Mouse (Mus musculus) hindbrain, embryonic 10.5 days (tissue): ENCODE results near the gene Rasal2. TPM values are rescaled to one million over a fixed set of nuclear protein-coding genes. Genes with fewer than 3 reads are reported as not detected.
"Not testable (repeated sequence)": the region's sequence is repeated elsewhere in the genome, so short reads cannot be mapped to it uniquely, and the experiment has no call there.

ENCODE experiments used
- DNase-seq: peaks from one replicate; pipeline ENCODE4 v3.0.0-alpha.2; 2017; ENCODE audit warnings: low spot score
- H3K27ac ChIP-seq: fragments of 300-500 bp; sonication (generic); 2 replicates; pipeline ENCODE4 v1.5.1; 2016; ENCODE audit warnings: mild to moderate bottlenecking, moderate library complexity
- H3K27me3 ChIP-seq: fragments of 300-500 bp; sonication (generic); 2 replicates; pipeline ENCODE4 v1.6.1; 2016; ENCODE audit warnings: mild to moderate bottlenecking; ENCODE audit not compliant: poor library complexity, insufficient read depth, severe bottlenecking
- H3K36me3 ChIP-seq: fragments of 300-500 bp; sonication (generic); 2 replicates; pipeline ENCODE4 v1.6.1; 2016; ENCODE audit warnings: mild to moderate bottlenecking, moderate library complexity
- H3K4me1 ChIP-seq: fragments of 300-500 bp; sonication (generic); replicated peaks from 2 replicates; pipeline ENCODE4 v1.6.1; 2016; ENCODE audit warnings: mild to moderate bottlenecking
- H3K4me3 ChIP-seq: fragments of 300-500 bp; sonication (generic); 2 replicates; pipeline ENCODE4 v1.5.1; 2016; ENCODE audit warnings: mild to moderate bottlenecking, moderate library complexity
- H3K9me3 ChIP-seq: fragments of 300-500 bp; sonication (generic); 2 replicates; pipeline ENCODE4 v1.6.1; 2016; ENCODE audit warnings: mild to moderate bottlenecking, moderate library complexity
- WGBS: fragments of 180-500 bp; shearing (Covaris S2); methylation state at CpG from one replicate; pipeline ENCODE4 v1.1.7; 2016; 5-methylcytosine and 5-hydroxymethylcytosine counted together
- polyA plus RNA-seq: library from polyadenylated mRNA; unstranded; fragments of >200 nt; fragmentation: Nextera tagmentation; extraction: Ambion mirVana; gene quantifications from 2 replicates; pipeline ENCODE4 v1.2.1, GENCODE M21; 2016

The Rasal2 gene
- polyA plus RNA-seq, 1 experiment from 2014 or later = 18.5 TPM

DNA sequence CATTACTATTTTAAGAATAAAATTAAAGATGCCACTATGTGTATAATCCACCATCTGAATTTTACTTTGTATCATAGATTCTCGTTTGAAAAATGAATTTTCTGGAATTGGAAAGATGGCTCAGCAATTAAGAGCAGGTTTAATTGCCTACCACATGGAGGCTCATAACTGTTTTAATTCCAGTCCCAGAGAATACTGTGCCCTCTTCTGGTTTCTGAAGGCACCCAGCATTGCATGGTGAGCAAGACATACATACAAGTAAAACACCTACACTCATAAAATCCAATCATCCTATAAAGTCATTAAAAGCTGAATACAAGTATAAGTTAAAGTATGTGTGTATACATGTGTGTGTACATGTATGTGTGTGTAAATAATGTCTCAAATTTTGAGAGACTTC, 165.6 kb downstream of the Rasal2 start:
- H3K27ac ChIP-seq = no peak overlapping the region
- WGBS = 85% methylated on average over 1 of the region's 1 CpGs
- no peaks in the 10 kb centered on the region for H3K9me3 ChIP-seq
- peaks cover 19% of the 10 kb centered on the region for H3K4me1 ChIP-seq
- no peaks in the 10 kb centered on the region for H3K36me3 ChIP-seq
- no peak for DNase-seq
- H3K4me3 ChIP-seq = no peak overlapping the region
- no peaks in the 10 kb centered on the region for H3K27me3 ChIP-seq

GRCm38 (mm10) chr1:157244453-157244790, 168.0 kb downstream of the Rasal2 start:
- DNase-seq = peak; percentile 31
- H3K4me3 ChIP-seq = peak overlapping the region; percentile 43
- WGBS = 36% methylated on average over 5 of the region's 5 CpGs
- H3K4me1 ChIP-seq = peaks cover 19% of the 10 kb centered on the region
- peak overlapping the region; percentile 89 for H3K27ac ChIP-seq
- no peaks in the 10 kb centered on the region for H3K27me3 ChIP-seq
- no peaks in the 10 kb centered on the region for H3K9me3 ChIP-seq
- H3K36me3 ChIP-seq = no peaks in the 10 kb centered on the region

GRCm38 (mm10) chr1:157243576-157244452, 168.6 kb downstream of the Rasal2 start:
- H3K27me3 ChIP-seq = no peaks in the 10 kb centered on the region
- WGBS = 40% methylated on average over 7 of the region's 7 CpGs
- peak overlapping the region; percentile 43 for H3K4me3 ChIP-seq
- no peaks in the 10 kb centered on the region for H3K9me3 ChIP-seq
- no peaks in the 10 kb centered on the region for H3K36me3 ChIP-seq
- H3K27ac ChIP-seq = peak overlapping the region; percentile 89
- peaks cover 19% of the 10 kb centered on the region for H3K4me1 ChIP-seq
- no peak for DNase-seq

DNA sequence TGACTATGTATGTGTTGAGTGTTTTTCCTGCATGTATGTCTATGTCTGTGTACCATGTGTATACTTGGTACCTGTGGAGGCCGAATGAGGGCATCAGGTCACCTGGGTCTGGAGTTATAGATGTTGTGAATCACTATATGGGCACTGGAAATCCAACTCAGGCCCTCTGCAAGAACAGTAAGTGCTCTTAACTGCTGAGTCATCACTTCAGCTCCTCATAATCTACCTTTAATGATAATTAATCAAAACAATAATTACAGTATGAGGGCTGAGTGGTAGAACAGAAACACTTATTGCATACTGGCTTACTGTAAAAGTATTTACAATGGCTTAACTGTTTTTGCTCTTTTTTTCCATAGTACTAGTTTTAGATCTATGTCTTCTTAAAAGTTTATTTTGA, 172.7 kb downstream of the Rasal2 start:
- H3K4me3 ChIP-seq = no peak overlapping the region
- no peak for DNase-seq
- 94% methylated on average over 1 of the region's 1 CpGs for WGBS
- no peaks in the 10 kb centered on the region for H3K9me3 ChIP-seq
- H3K4me1 ChIP-seq = peaks cover 18% of the 10 kb centered on the region
- H3K27ac ChIP-seq = no peak overlapping the region
- no peaks in the 10 kb centered on the region for H3K36me3 ChIP-seq
- H3K27me3 ChIP-seq = no peaks in the 10 kb centered on the region

DNA sequence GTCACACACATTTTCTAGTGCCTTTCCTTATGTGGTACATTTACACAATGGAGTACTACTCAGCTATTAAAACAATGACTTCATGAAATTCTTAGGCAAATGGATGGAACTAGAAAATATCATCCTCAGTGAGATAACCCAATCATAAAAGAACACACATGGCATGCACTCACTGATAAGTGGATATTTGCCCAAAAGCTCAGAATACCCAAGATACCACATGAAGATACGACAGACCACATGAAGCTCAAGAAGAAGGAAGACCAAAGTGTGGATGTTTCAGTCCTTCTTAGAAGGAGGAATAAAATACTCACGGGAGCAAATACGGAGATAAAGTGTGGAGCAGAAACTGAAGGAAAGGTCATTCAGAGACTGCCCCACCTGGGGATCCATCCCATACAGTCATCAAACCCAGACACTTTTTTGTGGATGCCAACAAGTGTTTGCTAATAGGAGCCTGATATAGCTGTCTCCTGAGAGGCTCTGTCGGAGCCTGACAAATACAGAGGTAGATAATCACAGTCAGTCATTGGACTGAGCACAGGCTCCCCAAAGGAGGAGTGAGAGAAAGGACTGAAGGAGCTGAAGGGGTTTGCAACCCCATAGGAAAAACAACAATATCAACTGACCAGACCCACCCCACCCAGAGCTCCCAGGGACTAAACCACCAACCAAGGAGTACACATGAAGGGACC, 175.6 kb downstream of the Rasal2 start:
- not testable (repeated sequence) for DNase-seq, H3K36me3 ChIP-seq, H3K27me3 ChIP-seq, H3K27ac ChIP-seq, H3K4me1 ChIP-seq, H3K4me3 ChIP-seq, H3K9me3 ChIP-seq
- WGBS = 92% methylated on average over 4 of the region's 4 CpGs

- DNase-seq = no peak
- Histone ChIP-seq H3K36me3 (no peaks in the 10 kb centered on the region), H3K27ac (no peak overlapping the region), H3K4me3 (no peak overlapping the region), H3K9me3 (no peaks in the 10 kb centered on the region), H3K27me3 (no peaks in the 10 kb centered on the region), H3K4me1 (peaks cover 15% of the 10 kb centered on the region)
- WGBS = 86% methylated on average over 2 of the region's 2 CpGs
These were observed 178.9 kb downstream of the Rasal2 start for GRCm38 (mm10) chr1:157233451-157233850.

GRCm38 (mm10) chr1:157232372-157232771, 180.0 kb downstream of the Rasal2 start:
- Histone ChIP-seq H3K4me1 (peaks cover 15% of the 10 kb centered on the region), H3K36me3 (no peaks in the 10 kb centered on the region), H3K27me3 (no peaks in the 10 kb centered on the region), H3K9me3 (no peaks in the 10 kb centered on the region), H3K4me3 (no peak overlapping the region), H3K27ac (no peak overlapping the region)
- no peak for DNase-seq
- 87% methylated on average over 4 of the region's 4 CpGs for WGBS

DNA sequence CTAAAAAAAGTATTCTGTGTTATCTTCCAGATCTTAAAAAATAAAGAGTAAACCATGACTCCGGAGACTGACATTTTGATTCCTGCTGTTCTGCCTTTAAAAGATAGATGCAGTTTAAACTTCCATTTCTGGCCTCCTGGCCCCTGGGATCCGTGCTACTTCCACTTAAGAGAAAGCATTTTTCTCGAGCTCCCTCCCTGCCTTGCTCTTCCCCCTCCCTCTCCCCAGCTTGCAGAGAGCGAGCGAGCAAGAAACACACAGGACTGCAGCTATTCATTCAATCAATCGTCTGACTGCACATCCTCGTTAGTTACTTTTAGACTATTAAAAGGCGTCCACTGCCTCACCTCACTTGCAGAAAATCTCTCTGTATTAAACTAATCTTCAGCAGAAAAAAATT, 181.4 kb downstream of the Rasal2 start:
- Histone ChIP-seq H3K4me3 (no peak overlapping the region), H3K9me3 (no peaks in the 10 kb centered on the region), H3K36me3 (no peaks in the 10 kb centered on the region), H3K4me1 (peaks cover 20% of the 10 kb centered on the region), H3K27me3 (no peaks in the 10 kb centered on the region), H3K27ac (peak overlapping the region; percentile 47; the same call in 1 of the 2 replicates)
- 17% methylated on average over 8 of the region's 8 CpGs for WGBS
- no peak for DNase-seq

DNA sequence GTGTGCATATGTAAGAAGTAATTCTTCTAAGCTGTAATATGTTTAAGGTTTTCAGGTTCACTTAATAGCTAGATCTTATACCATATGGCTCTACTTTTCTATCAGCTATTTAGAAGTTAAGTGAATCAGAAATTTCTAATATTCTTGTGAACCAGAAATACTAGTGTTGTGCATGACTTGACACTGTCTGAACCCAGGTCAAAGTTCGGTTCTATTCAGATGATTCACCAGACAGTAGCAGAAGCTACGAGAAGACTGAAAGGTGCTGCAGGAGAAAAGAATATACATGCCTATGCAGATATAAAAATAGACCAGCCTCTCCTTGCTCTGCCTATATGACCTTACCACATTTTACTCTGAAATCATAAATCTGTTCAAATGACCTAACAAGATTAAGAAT, 182.0 kb downstream of the Rasal2 start:
- 52% methylated on average over 2 of the region's 2 CpGs for WGBS
- DNase-seq = no peak
- Histone ChIP-seq H3K9me3 (no peaks in the 10 kb centered on the region), H3K27ac (no peak overlapping the region), H3K36me3 (no peaks in the 10 kb centered on the region), H3K4me1 (peaks cover 21% of the 10 kb centered on the region), H3K4me3 (no peak overlapping the region), H3K27me3 (no peaks in the 10 kb centered on the region)

- no peak overlapping the region for H3K4me3 ChIP-seq
- H3K9me3 ChIP-seq = no peaks in the 10 kb centered on the region
- DNase-seq = no peak
- H3K27me3 ChIP-seq = no peaks in the 10 kb centered on the region
- WGBS = 93% methylated on average over 6 of the region's 6 CpGs
- H3K27ac ChIP-seq = no peak overlapping the region
- H3K4me1 ChIP-seq = peaks cover 6% of the 10 kb centered on the region
- no peaks in the 10 kb centered on the region for H3K36me3 ChIP-seq
These were observed 187.4 kb downstream of the Rasal2 start for GRCm38 (mm10) chr1:157225013-157225412.

GRCm38 (mm10) chr1:157220910-157221309, 191.5 kb downstream of the Rasal2 start:
- Histone ChIP-seq H3K36me3 (no peaks in the 10 kb centered on the region), H3K27ac (no peak overlapping the region), H3K27me3 (no peaks in the 10 kb centered on the region), H3K9me3 (no peaks in the 10 kb centered on the region), H3K4me3 (no peak overlapping the region), H3K4me1 (no peaks in the 10 kb centered on the region)
- DNase-seq = no peak
- WGBS = 89% methylated on average over 3 of the region's 3 CpGs

GRCm38 (mm10) chr1:157220466-157220865, 191.9 kb downstream of the Rasal2 start:
- Histone ChIP-seq H3K36me3 (no peaks in the 10 kb centered on the region), H3K27ac (no peak overlapping the region), H3K4me3 (no peak overlapping the region), H3K27me3 (no peaks in the 10 kb centered on the region), H3K4me1 (no peaks in the 10 kb centered on the region), H3K9me3 (no peaks in the 10 kb centered on the region)
- DNase-seq = no peak
- WGBS = 92% methylated on average over 1 of the region's 1 CpGs

- H3K27me3 ChIP-seq = no peaks in the 10 kb centered on the region
- H3K4me3 ChIP-seq = no peak overlapping the region
- no peaks in the 10 kb centered on the region for H3K4me1 ChIP-seq
- no peaks in the 10 kb centered on the region for H3K36me3 ChIP-seq
- DNase-seq = no peak
- no peak overlapping the region for H3K27ac ChIP-seq
- H3K9me3 ChIP-seq = peaks cover 11% of the 10 kb centered on the region
- WGBS = 15% methylated on average over 1 of the region's 1 CpGs
These were observed 203.6 kb downstream of the Rasal2 start for GRCm38 (mm10) chr1:157208754-157209153.
